Mouse (Mus musculus) layer of hippocampus, adult 9-10 months (tissue): ENCODE data around the gene Igsf3.

Source experiments
- DNase-seq: peaks from one replicate; pipeline ENCODE4 v3.0.0; 2022; ENCODE audit warnings: low spot score

Igsf3 gene

DNA sequence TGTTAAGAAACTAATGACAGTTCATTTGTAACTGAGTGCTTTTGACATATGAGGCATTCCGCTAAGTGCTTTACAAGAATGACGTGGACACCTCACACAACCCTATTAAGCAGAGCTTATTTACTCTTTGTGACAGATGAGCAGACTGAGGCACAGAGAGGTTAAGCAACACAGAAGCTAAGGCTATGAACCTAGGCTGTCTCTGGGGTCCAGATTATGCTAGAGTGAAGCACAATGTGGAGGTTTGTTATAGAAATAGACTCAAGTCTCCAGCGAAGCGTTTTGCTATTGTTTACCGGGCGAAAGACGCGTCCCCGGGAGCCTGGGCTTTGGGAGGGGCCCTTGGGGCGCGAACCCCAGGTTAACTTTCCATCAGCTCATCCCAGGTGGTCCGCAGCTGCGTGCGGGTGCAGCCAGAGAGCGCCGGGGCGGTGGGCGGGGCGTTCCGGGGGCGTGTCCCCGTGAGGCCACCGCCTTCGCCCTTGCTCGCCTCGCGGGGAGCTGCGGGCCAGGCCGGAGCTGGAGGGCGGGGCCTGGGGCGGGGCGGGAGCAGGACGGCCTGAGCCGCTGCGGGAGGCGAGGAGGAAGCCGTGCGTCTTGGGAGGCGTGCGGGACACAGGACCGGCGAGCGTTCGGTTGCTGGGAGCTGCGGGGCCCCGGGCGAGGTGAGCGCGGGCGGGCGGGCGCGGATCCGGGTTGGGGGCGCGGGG, at the start of gene Igsf3:
Igsf3 (plus strand) TSS at position 546 of the 710 bp plus-strand sequence.
- DNase-seq, result no peak

DNA sequence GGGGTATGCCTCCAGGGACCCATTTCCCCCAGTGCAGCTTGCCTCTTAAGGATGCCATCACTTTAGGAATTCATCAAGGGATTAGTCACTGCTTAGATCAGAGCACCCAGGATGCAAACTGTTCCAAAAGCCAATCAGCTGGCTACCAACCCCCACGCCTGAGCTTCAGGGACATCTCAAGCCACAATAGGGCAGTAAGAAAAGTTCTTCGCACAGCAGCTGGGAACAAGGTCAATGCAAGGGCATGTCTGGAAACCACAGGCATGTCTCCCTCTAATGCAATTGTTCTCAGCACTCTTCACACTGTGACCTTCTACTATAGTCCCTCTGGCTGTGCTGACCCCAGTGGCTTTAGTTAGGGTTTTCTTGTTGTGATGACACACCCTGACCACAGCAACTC, 49.6 kb upstream of the Igsf3 start:
- DNase-seq, result no peak

- DNase-seq, result no peak
Observed at GRCm38 (mm10) chr3:101328617-101329016, 48.3 kb upstream of the Igsf3 start.

DNA sequence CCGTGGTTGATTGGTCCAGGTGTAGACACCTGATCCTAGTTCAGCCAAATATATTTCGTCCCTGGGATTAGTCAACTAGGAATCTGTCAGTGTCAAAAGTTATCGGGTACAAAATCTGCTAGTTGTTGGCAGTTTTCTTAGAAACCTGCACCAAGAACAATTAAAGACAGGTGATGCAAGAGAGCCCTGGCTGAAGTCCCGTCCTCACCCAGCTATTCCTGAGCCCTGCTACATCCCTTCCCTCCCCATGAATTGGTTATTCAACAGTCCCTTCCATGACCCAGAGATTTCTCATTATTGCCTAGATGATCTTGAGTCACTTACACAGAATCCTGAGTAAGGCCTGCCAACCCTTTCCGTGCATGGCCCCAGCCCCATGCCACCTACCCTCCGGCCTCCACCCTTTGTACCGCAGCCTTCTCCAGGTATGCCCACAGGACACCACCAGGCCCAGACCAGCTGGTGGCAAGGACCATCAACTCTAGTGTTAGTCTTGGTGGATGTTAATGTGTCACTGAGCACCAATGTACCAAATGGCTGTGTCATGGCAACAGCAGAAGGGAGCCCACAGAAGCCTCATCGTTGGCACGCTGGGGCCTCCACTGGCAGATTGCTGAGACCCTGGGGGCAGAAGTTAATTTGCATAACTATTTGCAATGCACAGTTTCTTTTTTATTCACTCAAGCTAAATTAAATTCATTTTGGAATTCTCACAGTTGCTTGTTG, 33.5 kb upstream of the Igsf3 start:
- DNase-seq, result no peak

GRCm38 (mm10) chr3:101344246-101344645, 32.6 kb upstream of the Igsf3 start:
- DNase-seq, result no peak

DNA sequence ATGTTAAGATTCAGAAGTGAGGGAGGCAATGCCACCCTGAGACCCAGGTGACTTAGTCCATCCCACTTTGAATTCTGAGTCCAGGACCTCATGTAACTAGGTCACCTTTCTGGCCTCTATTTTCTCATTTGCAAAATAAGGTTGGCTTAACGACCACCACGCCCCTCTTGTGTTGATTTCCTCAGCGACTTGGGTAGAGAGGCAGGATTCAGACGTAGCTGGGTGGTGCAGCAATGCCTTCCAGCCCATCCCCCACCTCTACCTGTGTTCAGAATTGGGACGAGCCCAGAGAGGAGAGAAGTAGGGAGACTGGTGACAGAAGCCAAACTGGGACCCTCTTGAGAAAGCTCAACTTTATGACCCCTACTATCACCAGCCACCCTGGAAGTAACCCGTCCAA, 31.6 kb upstream of the Igsf3 start:
- DNase-seq, result no peak

GRCm38 (mm10) chr3:101346806-101347205, 30.1 kb upstream of the Igsf3 start:
- DNase-seq, result no peak

GRCm38 (mm10) chr3:101348501-101349161, 28.3 kb upstream of the Igsf3 start:
- DNase-seq, result no peak

- DNase-seq, result no peak
Observed at GRCm38 (mm10) chr3:101349542-101350307, 27.2 kb upstream of the Igsf3 start.

DNA sequence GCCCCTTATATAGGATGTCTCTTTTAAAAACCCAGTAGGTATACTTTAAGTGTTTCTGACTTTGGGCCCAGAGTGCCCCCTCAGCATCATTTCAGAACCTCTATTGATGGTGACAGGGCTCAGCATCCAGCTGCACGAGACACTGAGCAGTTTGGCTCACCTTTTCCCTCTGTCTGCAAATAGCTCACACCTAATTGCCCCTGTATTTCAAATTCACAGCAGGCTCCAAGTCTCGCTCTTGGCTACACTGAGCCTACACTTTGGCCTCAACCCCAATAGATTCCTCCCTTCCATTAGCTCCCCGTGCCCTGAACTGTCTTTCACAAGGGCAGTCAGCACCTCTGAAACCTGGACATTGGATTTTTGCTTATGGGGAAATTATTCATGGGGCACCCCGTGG, 26.5 kb upstream of the Igsf3 start:
- DNase-seq, result no peak

DNA sequence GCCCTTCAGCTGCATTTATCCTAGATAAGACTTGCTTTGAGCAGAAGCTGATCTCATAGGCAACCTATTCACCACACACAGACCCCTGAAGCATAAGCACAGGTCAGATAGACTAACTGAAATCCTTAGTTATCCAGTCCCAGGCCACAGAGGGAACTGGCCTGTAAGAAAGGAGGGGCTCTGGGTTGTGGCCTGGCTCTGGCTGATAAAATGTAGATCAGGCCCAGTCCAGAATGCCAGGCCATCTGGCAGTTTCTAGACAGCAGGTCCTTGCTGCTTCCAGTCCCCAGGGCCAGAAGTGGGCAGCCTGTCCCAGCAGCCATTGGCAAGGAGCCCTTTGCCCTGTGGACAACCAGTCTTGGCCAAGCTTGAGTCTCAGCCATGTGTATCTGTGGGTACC, 22.4 kb upstream of the Igsf3 start:
- no peak for DNase-seq

- no peak for DNase-seq
Observed at GRCm38 (mm10) chr3:101355702-101356101, 21.2 kb upstream of the Igsf3 start.

GRCm38 (mm10) chr3:101356583-101357553, 20.0 kb upstream of the Igsf3 start:
- no peak for DNase-seq

DNA sequence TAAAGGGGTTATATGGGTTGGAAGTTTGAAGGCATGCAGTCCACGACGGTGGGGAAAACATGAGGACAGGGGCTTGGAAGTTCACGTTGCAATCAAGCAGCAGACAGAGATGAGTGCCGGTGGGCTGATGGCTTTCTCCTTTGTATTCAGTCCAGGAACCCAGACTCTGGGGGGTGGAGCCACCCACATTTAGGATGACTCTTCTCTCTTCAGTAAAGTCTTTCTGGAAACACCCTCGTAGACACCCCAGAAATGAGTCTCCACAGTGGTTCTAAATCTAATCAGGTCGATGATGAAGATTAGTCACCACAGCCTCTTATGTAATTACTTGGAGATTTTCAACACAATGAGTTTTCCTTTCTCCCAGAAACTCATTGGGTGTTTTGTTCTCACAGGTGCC, 16.1 kb upstream of the Igsf3 start:
- no peak for DNase-seq

GRCm38 (mm10) chr3:101362391-101362790, 14.5 kb upstream of the Igsf3 start:
- DNase-seq, result no peak

DNA sequence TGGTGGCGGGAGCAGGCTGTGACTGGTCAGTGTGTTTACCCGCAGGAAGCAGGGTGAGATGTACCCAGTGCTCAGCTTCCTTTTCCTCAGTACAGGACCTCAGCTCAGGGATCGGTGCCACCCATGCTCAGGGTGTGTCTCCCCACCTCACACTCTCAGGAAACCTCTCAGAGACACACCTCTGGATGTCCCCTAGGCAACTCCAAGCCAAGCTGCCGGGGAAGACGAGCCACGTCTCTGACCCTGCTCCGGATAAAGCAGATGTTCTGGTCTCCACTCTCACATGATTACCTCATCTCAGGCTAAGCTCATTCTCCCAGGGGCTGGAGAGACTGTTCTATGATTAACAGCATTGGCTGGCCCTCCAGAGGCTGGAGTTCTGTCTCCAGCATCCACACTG, 13.3 kb upstream of the Igsf3 start:
- no peak for DNase-seq

DNA sequence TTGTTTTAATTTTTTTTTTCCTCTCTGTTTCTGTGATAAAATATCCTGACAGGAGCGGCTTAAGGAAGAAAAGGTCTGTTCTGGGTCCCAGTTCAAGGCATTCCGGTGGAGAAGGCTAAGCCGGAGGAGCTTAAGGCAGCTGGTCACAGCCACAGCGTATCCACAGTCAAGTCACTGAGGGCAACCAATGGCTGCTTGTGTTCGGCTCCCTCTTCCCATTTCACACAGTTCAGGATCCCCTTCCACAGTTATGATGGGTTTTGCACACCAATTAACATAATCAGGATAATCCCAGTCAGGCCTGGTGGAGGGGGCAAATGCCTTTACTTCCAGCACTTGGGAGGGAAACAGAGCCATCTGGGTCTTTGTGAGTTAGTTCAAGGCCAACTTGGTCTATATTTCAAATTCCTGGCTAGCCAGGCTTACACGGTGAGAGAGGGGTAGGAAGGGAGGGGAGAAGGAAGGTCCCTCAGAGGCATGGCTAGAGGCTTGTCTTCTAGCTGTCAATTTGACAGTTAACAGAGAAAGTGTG, 11.7 kb upstream of the Igsf3 start:
- no peak for DNase-seq

DNA sequence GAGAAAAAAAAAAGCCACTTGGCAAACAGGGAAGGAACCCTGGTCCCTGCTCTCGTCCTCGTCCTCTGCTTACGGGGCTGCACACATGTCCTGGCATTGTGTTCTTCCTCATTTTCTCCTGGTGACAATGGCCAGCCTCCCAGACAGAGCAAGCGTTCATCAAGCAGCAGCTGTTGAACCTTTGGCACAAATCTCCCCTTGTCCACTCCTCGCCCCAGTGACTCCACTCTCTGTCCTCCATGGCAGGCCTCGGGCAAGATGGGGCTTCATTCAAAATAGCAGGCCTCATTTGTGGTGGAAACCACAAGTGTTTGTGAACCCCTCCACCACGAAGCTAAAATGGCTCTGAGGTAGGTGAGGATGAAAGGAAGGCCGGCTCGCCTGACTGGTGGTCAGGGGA, 11.0 kb upstream of the Igsf3 start:
- DNase-seq, result no peak

DNA sequence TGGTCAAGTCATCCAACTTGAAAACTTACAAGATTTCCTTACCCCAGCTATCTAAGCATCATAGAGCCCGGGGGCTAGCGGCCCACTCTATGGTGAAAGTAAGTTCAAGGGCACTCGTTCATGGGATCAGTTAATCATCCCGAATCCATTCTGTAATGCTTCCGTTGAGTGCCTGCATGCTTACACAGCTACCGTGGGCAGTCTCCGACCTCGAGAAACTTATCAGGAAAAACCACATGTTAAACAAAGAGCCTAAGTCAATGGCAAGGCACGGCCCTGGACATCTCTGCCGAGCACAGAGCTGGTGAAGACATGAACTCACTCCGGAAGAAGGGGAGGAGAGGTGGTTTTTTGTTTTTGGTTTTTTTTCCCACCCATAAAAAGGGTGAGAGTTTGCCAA, 9.5 kb upstream of the Igsf3 start:
- DNase-seq, result no peak

- no peak for DNase-seq
Observed at GRCm38 (mm10) chr3:101369301-101369881, 7.5 kb upstream of the Igsf3 start.
